Mouse (Mus musculus) midbrain, embryonic 11.5 days (tissue): ENCODE results near the gene Tusc2. TPM values are rescaled to one million over a fixed set of nuclear protein-coding genes. Genes with fewer than 3 reads are reported as not detected.

Source experiments
- polyA plus RNA-seq: library from polyadenylated mRNA; unstranded; fragments of >200 nt; fragmentation: Nextera tagmentation; extraction: Ambion mirVana; gene quantifications from 2 replicates; pipeline ENCODE4 v1.2.1, GENCODE M21; 2014

The Tusc2 gene
- polyA plus RNA-seq, 1 experiment from 2014 or later: 94.6 TPM

Other genes starting within 250 kb of the Tusc2 start
- 9.9 and 10.7 TPM in 2 replicates for gene Hemk1, start 224.9 kb upstream of the Tusc2 start, polyA plus RNA-seq
- 2.0 and 2.3 TPM in 2 replicates for gene 6430571L13Rik, start 222.7 kb upstream of the Tusc2 start, polyA plus RNA-seq
- gene Cacna2d2, start 163.6 kb upstream of the Tusc2 start, polyA plus RNA-seq: 1.3 and 1.7 TPM in 2 replicates
- 40.9 and 44.6 TPM in 2 replicates for gene Tmem115, start 29.3 kb upstream of the Tusc2 start, polyA plus RNA-seq
- gene Cyb561d2, start 21.1 kb upstream of the Tusc2 start, polyA plus RNA-seq: 18.3 and 18.9 TPM in 2 replicates
- 39.1 and 43.3 TPM in 2 replicates for gene Nprl2, start 21.0 kb upstream of the Tusc2 start, polyA plus RNA-seq
- gene Zmynd10, start 16.0 kb upstream of the Tusc2 start, polyA plus RNA-seq: 0.33 and 0.49 TPM in 2 replicates
- 40.5 and 44.0 TPM in 2 replicates for gene Rassf1, start 11.7 kb upstream of the Tusc2 start, polyA plus RNA-seq
- 129 and 132 TPM in 2 replicates for gene Hyal2, start 4.7 kb downstream of the Tusc2 start, polyA plus RNA-seq
- 3.9 and 4.8 TPM in 2 replicates for gene Hyal1, start 13.7 kb downstream of the Tusc2 start, polyA plus RNA-seq
- 8.4 and 11.1 TPM in 2 replicates for gene Naa80, start 15.6 kb downstream of the Tusc2 start, polyA plus RNA-seq
- gene Hyal3, start 17.6 kb downstream of the Tusc2 start, polyA plus RNA-seq: 0.33 and 0.47 TPM in 2 replicates
- 24.2 and 28.2 TPM in 2 replicates for gene Ifrd2, start 24.4 kb downstream of the Tusc2 start, polyA plus RNA-seq
- gene Sema3b, start 46.0 kb downstream of the Tusc2 start, polyA plus RNA-seq: 1.3 and 2.1 TPM in 2 replicates
- gene Gnai2, start 72.1 kb downstream of the Tusc2 start, polyA plus RNA-seq: 578 and 581 TPM in 2 replicates
- 11.2 and 11.7 TPM in 2 replicates for gene Slc38a3, start 106.3 kb downstream of the Tusc2 start, polyA plus RNA-seq
- 1.1 and 1.4 TPM in 2 replicates for gene Gnat1, start 116.5 kb downstream of the Tusc2 start, polyA plus RNA-seq
- 9.6 and 11.9 TPM in 2 replicates for gene Sema3f, start 147.2 kb downstream of the Tusc2 start, polyA plus RNA-seq
- 186 and 191 TPM in 2 replicates for gene Rbm5, start 207.7 kb downstream of the Tusc2 start, polyA plus RNA-seq